Mouse (Mus musculus) layer of hippocampus, adult 11-12 months (tissue): ENCODE measurements at regions not wholly inside any gene's neighbourhood (a gene's known extent, or its start where the extent isn't known, plus 50 kb on each side); places are given as distances from the start of the nearest gene placed in this dataset.

Source experiments
- DNase-seq: peaks from one replicate; pipeline ENCODE4 v3.0.0; 2022; ENCODE audit warnings: low spot score

DNA sequence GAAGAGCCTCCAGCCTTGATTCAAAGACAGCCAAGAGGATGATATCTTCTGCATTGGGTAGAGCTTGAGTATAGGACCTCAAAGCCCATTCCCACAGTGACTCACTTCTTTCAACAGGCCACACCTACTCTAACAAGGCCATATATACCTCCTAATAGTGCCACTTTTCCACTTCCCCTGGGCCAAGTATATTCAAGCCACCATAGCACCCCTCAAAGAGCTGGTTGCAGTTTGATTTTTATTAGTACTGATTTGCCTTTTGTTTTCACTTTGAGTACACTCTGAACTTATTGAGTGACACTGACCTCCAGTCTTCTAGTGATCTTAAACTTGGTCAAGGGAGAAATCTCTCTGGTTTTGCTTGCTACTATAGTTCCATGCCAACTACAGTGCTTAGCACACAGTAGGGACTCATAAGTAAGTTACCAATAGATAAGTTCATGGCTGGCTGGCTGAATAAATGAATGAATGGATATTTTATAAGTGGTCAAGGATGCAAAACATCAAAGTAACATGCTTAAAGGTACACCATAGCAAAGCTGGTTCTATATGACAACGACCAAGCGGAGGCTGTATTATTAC is 64.5 kb upstream of the Lmo2 start:
- DNase-seq = no peak

DNA sequence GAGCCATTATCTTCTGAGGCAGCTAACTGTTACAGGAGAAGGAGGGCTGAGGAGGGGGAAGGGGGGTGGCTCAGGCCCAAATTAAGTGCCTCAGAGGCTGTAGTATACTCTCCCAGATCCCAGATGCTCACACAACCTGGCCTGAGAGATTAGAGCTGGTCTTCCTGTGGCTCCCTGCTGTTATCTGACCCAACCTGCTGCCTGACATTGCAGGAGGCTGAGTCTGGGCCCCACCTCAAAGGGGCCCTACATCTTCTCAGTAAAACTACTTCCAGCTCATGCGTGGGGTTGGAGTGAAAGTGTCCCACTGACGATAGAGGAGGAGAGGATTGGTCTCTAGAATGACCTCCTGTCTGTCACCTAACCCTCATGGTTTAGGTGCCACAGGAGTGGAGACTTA is 64.0 kb upstream of the Lmo2 start:
- DNase-seq = no peak

DNA sequence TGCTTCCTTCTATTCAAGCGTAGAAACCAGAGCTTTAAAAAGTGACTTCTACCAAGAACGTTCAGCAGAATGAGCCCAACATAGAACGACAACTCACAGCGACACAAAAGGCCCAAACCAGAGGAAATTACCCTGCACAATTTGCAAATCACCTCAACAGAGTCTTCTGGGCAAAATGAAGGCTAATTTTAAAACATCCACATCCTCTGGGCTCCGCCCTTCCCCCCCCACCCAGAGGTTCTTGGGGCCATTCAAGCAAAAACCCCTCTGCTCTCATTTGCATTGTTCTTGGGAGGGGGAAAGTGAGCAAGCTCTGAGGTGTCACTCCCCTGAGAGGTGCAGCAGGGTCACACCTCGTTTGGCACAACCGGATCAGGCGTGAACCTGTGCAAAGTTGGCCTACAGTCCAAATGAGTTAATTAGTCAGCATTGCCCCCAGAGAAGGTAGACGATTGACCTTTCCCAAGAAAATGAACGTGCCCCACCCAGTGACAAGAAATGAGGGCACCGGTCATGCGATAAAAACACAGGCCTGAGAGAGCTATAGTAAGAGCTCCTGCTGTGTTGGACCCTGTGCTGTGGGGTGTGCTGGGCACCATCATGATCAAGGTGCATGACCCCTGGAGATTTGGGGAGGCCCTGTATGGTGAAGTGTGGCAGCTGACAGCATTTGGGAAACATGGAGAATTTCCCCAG is 62.7 kb upstream of the Lmo2 start:
- DNase-seq = no peak

GRCm38 (mm10) chr2:103896160-103896559 is 61.6 kb upstream of the Lmo2 start:
- no peak for DNase-seq

DNA sequence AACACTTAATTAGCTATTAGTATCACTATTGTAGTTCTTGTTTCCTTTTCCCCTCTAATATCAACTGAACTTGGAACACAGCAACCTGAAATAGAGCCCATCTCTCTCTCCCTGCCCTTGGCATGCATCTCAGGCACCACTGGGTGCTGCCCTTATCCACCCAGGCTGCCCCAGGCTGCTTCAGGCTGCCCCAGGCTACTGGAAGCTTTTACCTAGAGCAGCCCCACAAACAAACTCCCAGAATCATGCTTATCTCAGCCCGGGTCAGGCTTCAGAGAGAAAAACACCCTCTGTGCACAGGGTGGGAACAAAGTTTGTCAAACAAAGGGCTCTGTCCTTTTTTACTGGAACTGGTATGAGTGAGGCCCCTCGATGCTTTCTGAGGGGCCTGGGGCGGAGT is 61.0 kb upstream of the Lmo2 start:
- no peak for DNase-seq

DNA sequence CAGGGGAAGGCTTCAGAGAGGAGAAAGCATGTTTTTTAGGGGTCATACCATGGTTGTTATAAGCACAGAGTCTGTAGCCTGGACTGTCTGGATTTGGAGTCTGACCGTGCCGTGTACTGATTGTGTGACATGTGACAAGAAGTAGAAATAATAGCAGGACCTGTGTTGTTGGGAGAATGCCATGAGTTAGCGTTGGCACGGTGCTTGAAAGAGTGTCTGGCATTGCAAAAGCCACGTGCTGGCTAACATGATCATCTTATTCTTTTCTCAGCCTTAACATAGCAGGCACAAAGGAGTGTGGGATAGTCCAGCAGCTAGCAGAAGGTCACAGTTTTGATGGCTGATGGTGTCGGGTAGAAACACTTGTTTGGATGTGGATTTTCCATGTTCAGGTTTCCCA is 58.1 kb upstream of the Lmo2 start:
- DNase-seq = no peak

DNA sequence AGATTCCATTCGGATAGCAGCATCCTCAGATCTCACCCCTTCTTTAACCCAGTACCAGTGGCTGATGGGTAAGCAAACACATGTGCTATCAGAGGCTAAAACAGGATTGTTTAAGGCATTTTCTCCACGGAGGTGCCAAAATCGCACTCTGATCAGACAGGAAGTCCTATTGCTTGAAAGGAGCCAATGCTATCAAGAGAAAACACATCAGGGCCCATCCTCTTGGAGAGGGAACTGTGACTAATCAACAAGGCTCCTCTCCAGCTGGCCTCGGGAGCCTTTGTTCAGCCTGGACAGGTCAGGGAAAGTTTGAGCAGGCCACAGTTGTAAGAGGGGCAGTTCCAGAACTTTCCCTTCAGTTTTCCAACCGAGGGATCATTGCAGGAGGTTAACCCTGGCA is 57.4 kb upstream of the Lmo2 start:
- DNase-seq = no peak

GRCm38 (mm10) chr2:103901457-103901856 is 56.3 kb upstream of the Lmo2 start:
- DNase-seq = no peak

DNA sequence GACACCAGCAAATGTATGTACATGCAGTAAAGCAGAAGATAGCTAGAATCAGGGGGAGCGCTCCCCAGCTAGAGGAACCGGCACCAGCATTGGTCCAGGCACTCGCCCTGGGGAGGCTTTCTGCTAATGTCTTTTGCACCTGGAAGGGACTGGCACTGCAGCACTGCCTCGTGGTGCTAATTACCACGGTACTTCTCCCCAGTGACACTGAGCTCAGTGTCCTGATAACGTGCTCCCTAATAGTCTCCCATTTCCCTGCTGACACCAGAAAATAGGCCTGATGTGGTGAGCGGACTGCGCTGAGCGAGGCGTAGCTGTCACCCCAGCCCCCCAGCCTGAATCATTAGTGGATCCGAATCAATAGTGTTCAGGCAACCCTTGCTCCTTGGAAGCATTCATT is 55.0 kb upstream of the Lmo2 start:
- DNase-seq = no peak

GRCm38 (mm10) chr2:103905681-103906080 is 52.1 kb upstream of the Lmo2 start:
- no peak for DNase-seq

- no peak for DNase-seq
These were observed 51.1 kb upstream of the Lmo2 start for GRCm38 (mm10) chr2:103906581-103907184.
